Mouse (Mus musculus): ENCODE results near the gene Gm525.
"Not testable (repeated sequence)": the region's sequence is repeated elsewhere in the genome, so short reads cannot be mapped to it uniquely, and the experiment has no call there.

Gm525 gene

GRCm38 (mm10) chr11:89073541-89073940 lies at the start of gene Gm525:
Gene Gm525, plus strand, starts transcription at chr11:89073841.
- no peak for DNase-seq (ENCODE audit: low read depth, low spot score)

GRCm38 (mm10) chr11:89024181-89024881 lies 49.3 kb upstream of the Gm525 start:
- DNase-seq (ENCODE audit: low read depth, low spot score) = no peak

GRCm38 (mm10) chr11:89025603-89026002 lies 48.0 kb upstream of the Gm525 start:
- DNase-seq (ENCODE audit: low read depth, low spot score) = no peak

- DNase-seq (ENCODE audit: low read depth, low spot score) = no peak
Measured at GRCm38 (mm10) chr11:89026117-89026516, 47.5 kb upstream of the Gm525 start.

- DNase-seq (ENCODE audit: low read depth, low spot score) = no peak
Measured at GRCm38 (mm10) chr11:89027955-89028361, 45.7 kb upstream of the Gm525 start.

- DNase-seq (ENCODE audit: low read depth, low spot score) = no peak
Measured at GRCm38 (mm10) chr11:89028871-89029405, 44.7 kb upstream of the Gm525 start.

GRCm38 (mm10) chr11:89030552-89030951 lies 43.1 kb upstream of the Gm525 start:
- peak; percentile 83 for DNase-seq (ENCODE audit: low read depth, low spot score)

GRCm38 (mm10) chr11:89031189-89031588 lies 42.5 kb upstream of the Gm525 start:
- peak; percentile 26 for DNase-seq (ENCODE audit: low read depth, low spot score)

- no peak for DNase-seq (ENCODE audit: low read depth, low spot score)
Measured at GRCm38 (mm10) chr11:89034592-89034991, 39.0 kb upstream of the Gm525 start.

GRCm38 (mm10) chr11:89035552-89035951 lies 38.1 kb upstream of the Gm525 start:
- no peak for DNase-seq (ENCODE audit: low read depth, low spot score)

- DNase-seq (ENCODE audit: low read depth, low spot score) = no peak
Measured at GRCm38 (mm10) chr11:89038496-89038895, 35.1 kb upstream of the Gm525 start.

GRCm38 (mm10) chr11:89039325-89039724 lies 34.3 kb upstream of the Gm525 start:
- DNase-seq (ENCODE audit: low read depth, low spot score) = peak; percentile 73

- DNase-seq (ENCODE audit: low read depth, low spot score) = not testable (repeated sequence)
Measured at GRCm38 (mm10) chr11:89041073-89041472, 32.6 kb upstream of the Gm525 start.

- DNase-seq (ENCODE audit: low read depth, low spot score) = no peak
Measured at GRCm38 (mm10) chr11:89043046-89043445, 30.6 kb upstream of the Gm525 start.

- not testable (repeated sequence) for DNase-seq (ENCODE audit: low read depth, low spot score)
Measured at GRCm38 (mm10) chr11:89045501-89045900, 28.1 kb upstream of the Gm525 start.

- peak; percentile 71 for DNase-seq (ENCODE audit: low read depth, low spot score)
Measured at GRCm38 (mm10) chr11:89046021-89046420, 27.6 kb upstream of the Gm525 start.

- DNase-seq (ENCODE audit: low read depth, low spot score) = no peak
Measured at GRCm38 (mm10) chr11:89051767-89052166, 21.9 kb upstream of the Gm525 start.

GRCm38 (mm10) chr11:89055931-89056690 lies 17.5 kb upstream of the Gm525 start:
- no peak for DNase-seq (ENCODE audit: low read depth, low spot score)

GRCm38 (mm10) chr11:89058515-89059270 lies 14.9 kb upstream of the Gm525 start:
- peak; percentile 86 for DNase-seq (ENCODE audit: low read depth, low spot score)

GRCm38 (mm10) chr11:89059919-89060422 lies 13.7 kb upstream of the Gm525 start:
- peak; percentile 43 for DNase-seq (ENCODE audit: low read depth, low spot score)

GRCm38 (mm10) chr11:89060423-89061089 lies 13.1 kb upstream of the Gm525 start:
- peak; percentile 98 for DNase-seq (ENCODE audit: low read depth, low spot score)

All from ES-CJ7 (cell line).